Mouse (Mus musculus): Measurements from ENCODE around the gene Ovol1. TPM values are rescaled to one million over a fixed set of nuclear protein-coding genes. Genes with fewer than 3 reads are reported as not detected.
A peak's percentile ranks its signal among the peaks of the same experiment; 100 is the strongest.

Gene Ovol1
- 28.5 and 55.3 TPM in 2 replicates for polyA plus RNA-seq (2012; rRNA removed)

GRCm38 (mm10) chr19:5560457-5561041 is at the start of gene Ovol1:
Gene Ovol1, minus strand, starts transcription at chr19:5560646.
- peak within 1 kb of the TSS; percentile 97 for H3K27ac ChIP-seq (ENCODE audit: insufficient read depth, low read depth, low read length)
- H3K4me1 ChIP-seq (ENCODE audit: control insufficient read depth, insufficient read depth, insufficient read length, low read length) = peaks cover 27% of the 10 kb centered on the region
- H3K4me3 ChIP-seq (ENCODE audit: low read depth, low read length) = peak within 1 kb of the TSS; percentile 89
- no peak for TF ChIP-seq CTCF (IDR thresholded peaks at IDR 0.05; ENCODE audit: extremely low read depth, insufficient read length, insufficient replicate concordance, low read depth, low read length)
- TF ChIP-seq POLR2A (IDR thresholded peaks at IDR 0.05; ENCODE audit: low read depth, low read length) = peak; percentile 77; the same call in 1 of the 2 replicates
- 1% methylated on average over 57 of the region's 57 CpGs for WGBS
- H3K36me3 ChIP-seq (ENCODE audit: control insufficient read depth, insufficient read depth, low read length) = no peaks in the 10 kb centered on the region
- H3K27me3 ChIP-seq (ENCODE audit: control insufficient read depth, insufficient read depth, low read length) = no peaks in the 10 kb centered on the region

GRCm38 (mm10) chr19:5609547-5610404 is 49.3 kb upstream of the Ovol1 start, which contains the start of gene Kat5:
Gene Kat5, minus strand, starts transcription at chr19:5610237.
- WGBS = 1% methylated on average over 55 of the region's 55 CpGs
- no peaks in the 10 kb centered on the region; the same call in 1 of the 2 replicates for H3K4me1 ChIP-seq (ENCODE audit: control insufficient read depth, insufficient read depth, insufficient read length, low read length)
- peak; percentile 76 for TF ChIP-seq POLR2A (IDR thresholded peaks at IDR 0.05; ENCODE audit: low read depth, low read length)
- TF ChIP-seq CTCF (IDR thresholded peaks at IDR 0.05; ENCODE audit: extremely low read depth, insufficient read length, insufficient replicate concordance, low read depth, low read length) = no peak; the same call in 1 of the 2 replicates
- peak within 1 kb of the TSS; percentile 84 for H3K4me3 ChIP-seq (ENCODE audit: low read depth, low read length)
- peak within 1 kb of the TSS; percentile 88 for H3K27ac ChIP-seq (ENCODE audit: insufficient read depth, low read depth, low read length)
- H3K36me3 ChIP-seq (ENCODE audit: control insufficient read depth, insufficient read depth, low read length) = peaks cover 35% of the 10 kb centered on the region
- H3K27me3 ChIP-seq (ENCODE audit: control insufficient read depth, insufficient read depth, low read length) = no peaks in the 10 kb centered on the region

- peak overlapping the region; percentile 84 for H3K4me3 ChIP-seq (ENCODE audit: low read depth, low read length)
- H3K27ac ChIP-seq (ENCODE audit: insufficient read depth, low read depth, low read length) = peak overlapping the region; percentile 18; the same call in 1 of the 2 replicates
- no peaks in the 10 kb centered on the region for H3K27me3 ChIP-seq (ENCODE audit: control insufficient read depth, insufficient read depth, low read length)
- peaks cover 41% of the 10 kb centered on the region for H3K36me3 ChIP-seq (ENCODE audit: control insufficient read depth, insufficient read depth, low read length)
- no peaks in the 10 kb centered on the region; the same call in 1 of the 2 replicates for H3K4me1 ChIP-seq (ENCODE audit: control insufficient read depth, insufficient read depth, insufficient read length, low read length)
- TF ChIP-seq CTCF (IDR thresholded peaks at IDR 0.05; ENCODE audit: extremely low read depth, insufficient read length, insufficient replicate concordance, low read depth, low read length) = no peak
- no peak for TF ChIP-seq POLR2A (IDR thresholded peaks at IDR 0.05; ENCODE audit: low read depth, low read length)
- 44% methylated on average over 10 of the region's 10 CpGs for WGBS
Measured at GRCm38 (mm10) chr19:5609171-5609546, 48.7 kb upstream of the Ovol1 start.

DNA sequence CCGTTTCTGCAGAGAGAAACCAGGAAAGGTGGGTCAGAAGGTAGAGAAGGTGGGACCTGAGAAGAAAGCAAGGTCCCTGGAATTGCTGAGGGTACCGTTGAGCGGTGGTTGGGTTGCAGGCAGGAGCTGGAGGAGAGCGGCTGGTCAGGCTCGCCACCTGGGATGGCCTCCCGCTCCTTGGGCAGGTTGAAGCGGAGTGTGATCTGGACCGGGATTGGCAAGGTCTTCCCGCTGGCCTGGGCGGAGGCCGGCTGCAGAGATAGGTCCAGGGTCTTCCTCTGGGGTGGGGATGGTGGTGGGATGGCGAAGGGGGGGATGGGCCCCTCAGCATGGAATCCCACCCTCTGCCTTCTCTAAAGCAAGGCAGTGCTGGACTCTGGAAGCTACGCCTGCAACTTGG is 48.3 kb upstream of the Ovol1 start:
- TF ChIP-seq CTCF (IDR thresholded peaks at IDR 0.05; ENCODE audit: extremely low read depth, insufficient read length, insufficient replicate concordance, low read depth, low read length) (no peak), POLR2A (IDR thresholded peaks at IDR 0.05; ENCODE audit: low read depth, low read length) (no peak)
- Histone ChIP-seq H3K36me3 (ENCODE audit: control insufficient read depth, insufficient read depth, low read length) (peaks cover 45% of the 10 kb centered on the region), H3K4me3 (ENCODE audit: low read depth, low read length) (no peak overlapping the region), H3K4me1 (ENCODE audit: control insufficient read depth, insufficient read depth, insufficient read length, low read length) (no peaks in the 10 kb centered on the region; the same call in none of the 2 replicates), H3K27me3 (ENCODE audit: control insufficient read depth, insufficient read depth, low read length) (no peaks in the 10 kb centered on the region), H3K27ac (ENCODE audit: insufficient read depth, low read depth, low read length) (no peak overlapping the region)
- 94% methylated on average over 13 of the region's 13 CpGs for WGBS

- Histone ChIP-seq H3K27me3 (ENCODE audit: control insufficient read depth, insufficient read depth, low read length) (no peaks in the 10 kb centered on the region), H3K4me3 (ENCODE audit: low read depth, low read length) (no peak overlapping the region), H3K36me3 (ENCODE audit: control insufficient read depth, insufficient read depth, low read length) (peaks cover 52% of the 10 kb centered on the region), H3K27ac (ENCODE audit: insufficient read depth, low read depth, low read length) (no peak overlapping the region), H3K4me1 (ENCODE audit: control insufficient read depth, insufficient read depth, insufficient read length, low read length) (peaks cover 5% of the 10 kb centered on the region)
- WGBS = 94% methylated on average over 26 of the region's 26 CpGs
- no peak for TF ChIP-seq CTCF (IDR thresholded peaks at IDR 0.05; ENCODE audit: extremely low read depth, insufficient read length, insufficient replicate concordance, low read depth, low read length)
- TF ChIP-seq POLR2A (IDR thresholded peaks at IDR 0.05; ENCODE audit: low read depth, low read length) = no peak
Measured at GRCm38 (mm10) chr19:5607705-5608410, 47.4 kb upstream of the Ovol1 start.

DNA sequence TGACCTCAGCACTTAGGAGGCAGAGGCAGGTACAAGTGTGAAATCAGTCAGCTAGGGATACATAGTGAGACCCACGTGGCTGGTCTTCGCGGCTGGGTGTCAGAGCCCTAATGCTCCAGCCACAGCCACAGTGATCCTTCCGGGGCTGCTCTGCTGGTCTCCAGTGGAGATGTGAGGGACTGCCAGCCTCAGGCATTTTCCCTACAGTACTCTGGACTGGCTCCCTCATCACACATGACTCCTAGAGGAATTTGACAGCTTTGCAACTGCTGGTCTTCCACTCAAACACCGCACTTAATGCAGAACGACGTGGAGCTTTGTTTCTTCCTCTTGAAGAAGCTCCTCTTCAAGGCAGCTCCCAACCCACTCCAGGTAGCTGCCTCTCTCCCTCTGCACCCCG is 45.8 kb upstream of the Ovol1 start:
- Histone ChIP-seq H3K27me3 (ENCODE audit: control insufficient read depth, insufficient read depth, low read length) (no peaks in the 10 kb centered on the region), H3K36me3 (ENCODE audit: control insufficient read depth, insufficient read depth, low read length) (peaks cover 52% of the 10 kb centered on the region), H3K4me3 (ENCODE audit: low read depth, low read length) (no peak overlapping the region), H3K27ac (ENCODE audit: insufficient read depth, low read depth, low read length) (no peak overlapping the region), H3K4me1 (ENCODE audit: control insufficient read depth, insufficient read depth, insufficient read length, low read length) (peaks cover 9% of the 10 kb centered on the region)
- TF ChIP-seq CTCF (IDR thresholded peaks at IDR 0.05; ENCODE audit: extremely low read depth, insufficient read length, insufficient replicate concordance, low read depth, low read length) = no peak
- TF ChIP-seq POLR2A (IDR thresholded peaks at IDR 0.05; ENCODE audit: low read depth, low read length) = no peak
- WGBS = 84% methylated on average over 8 of the region's 8 CpGs

Measured in small intestine, adult 2 months (tissue).